Mouse (Mus musculus) urinary bladder, postnatal 14 days (tissue): Measurements from ENCODE around the gene Lix1.
"Not testable (repeated sequence)": the region's sequence is repeated elsewhere in the genome, so short reads cannot be mapped to it uniquely, and the experiment has no call there.

Experiments used
- DNase-seq: peaks from one replicate; pipeline ENCODE4 v3.0.0; 2021; ENCODE audit warnings: low spot score

Gene Lix1

DNA sequence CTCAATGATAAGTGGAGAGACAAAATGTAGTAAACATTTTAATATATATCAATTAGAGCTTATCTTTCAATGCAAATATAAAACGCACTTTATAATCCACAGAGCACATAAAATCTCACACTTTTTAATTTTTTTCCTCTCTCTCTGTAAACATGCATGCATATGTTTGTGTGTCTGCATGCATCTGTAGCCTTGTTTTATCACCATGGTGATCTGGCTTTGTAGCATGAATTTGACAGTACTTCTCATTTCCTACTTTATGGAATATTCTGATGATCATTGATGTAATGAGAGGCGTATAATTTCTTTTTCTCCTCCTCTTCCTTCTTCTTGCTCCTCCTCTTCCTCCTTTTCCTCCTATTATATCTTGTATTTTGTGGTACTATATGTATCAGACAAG, 9.7 kb downstream of the Lix1 start:
- no peak for DNase-seq

GRCm38 (mm10) chr17:17414206-17414605, 11.7 kb downstream of the Lix1 start:
- DNase-seq: no peak

- no peak for DNase-seq
Observed at GRCm38 (mm10) chr17:17424609-17425307, 22.3 kb downstream of the Lix1 start.

DNA sequence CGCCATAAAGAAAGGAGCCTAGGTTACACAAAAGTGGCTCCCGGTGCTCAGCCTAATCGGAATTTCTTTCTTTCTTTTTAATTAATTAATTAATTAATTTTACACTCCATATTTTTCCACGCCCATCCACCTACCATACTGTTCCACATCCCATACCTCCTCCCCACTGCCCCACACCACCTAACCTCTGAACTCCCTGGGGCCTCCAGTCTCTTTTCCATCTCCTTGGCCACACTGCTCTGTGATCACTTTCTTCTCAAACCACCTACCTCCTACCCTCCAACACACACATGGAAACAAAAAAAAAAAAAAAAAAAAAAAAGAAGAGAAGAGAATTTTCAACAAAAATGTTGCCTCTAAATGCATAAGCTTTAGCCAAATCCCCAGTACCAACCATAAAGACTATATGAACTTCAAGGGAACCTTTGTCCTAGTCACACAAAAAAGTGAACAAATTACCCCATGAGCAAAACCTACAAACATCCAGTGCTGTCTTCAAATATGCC, 22.9 kb downstream of the Lix1 start:
- DNase-seq: no peak

GRCm38 (mm10) chr17:17425906-17426305, 23.4 kb downstream of the Lix1 start:
- no peak for DNase-seq

- DNase-seq: no peak
Observed at GRCm38 (mm10) chr17:17428888-17429287, 26.4 kb downstream of the Lix1 start.

DNA sequence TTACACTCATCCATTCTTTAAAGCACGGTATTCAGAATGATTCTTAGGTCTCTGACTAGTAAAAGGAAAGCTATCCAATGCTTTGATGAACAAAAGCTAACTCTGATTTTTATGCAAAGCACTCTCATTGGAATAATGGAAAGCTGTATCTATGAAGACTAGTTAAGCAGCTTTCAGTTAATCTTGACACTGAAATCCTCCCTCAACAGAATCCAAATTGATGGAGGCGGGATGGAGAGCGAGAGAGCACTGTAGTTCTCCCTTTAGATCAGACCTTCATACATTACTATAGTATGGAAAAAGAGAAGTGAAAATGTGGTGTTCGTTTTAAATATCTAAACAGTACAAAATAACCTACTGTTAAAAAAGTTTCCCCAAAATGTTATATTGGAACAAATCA, 31.2 kb downstream of the Lix1 start:
- no peak for DNase-seq

- no peak for DNase-seq
Observed at GRCm38 (mm10) chr17:17438576-17439191, 36.2 kb downstream of the Lix1 start.

GRCm38 (mm10) chr17:17441876-17442498, 39.5 kb downstream of the Lix1 start:
- DNase-seq: no peak

DNA sequence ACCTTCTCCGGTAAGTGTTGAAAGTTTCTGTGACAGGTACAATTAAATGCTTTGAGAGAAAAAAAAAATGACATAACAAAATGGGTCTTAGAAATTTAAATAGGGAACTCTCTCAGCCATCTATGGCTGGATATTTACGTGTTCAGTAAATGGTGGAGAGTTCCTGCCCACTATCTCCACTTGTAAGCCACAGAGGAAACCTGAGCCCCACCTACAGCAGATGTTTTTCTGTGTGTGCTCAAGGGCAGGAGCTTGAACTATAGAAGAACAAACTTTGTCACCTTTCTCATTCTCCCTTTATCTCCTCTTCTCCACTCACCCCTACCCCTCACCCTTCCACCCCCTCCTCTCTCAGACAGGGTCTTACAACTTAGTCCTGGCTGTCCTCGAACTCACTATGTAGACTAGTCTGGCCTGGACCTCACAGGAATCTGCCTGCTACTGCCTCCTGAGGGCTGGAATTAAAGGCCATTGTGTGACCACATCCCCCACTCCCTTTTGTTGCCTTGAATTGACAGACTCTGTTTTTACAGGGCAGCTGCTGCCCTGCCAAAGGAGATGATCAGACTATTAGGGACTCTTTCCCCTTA, 41.9 kb downstream of the Lix1 start:
- DNase-seq: no peak

DNA sequence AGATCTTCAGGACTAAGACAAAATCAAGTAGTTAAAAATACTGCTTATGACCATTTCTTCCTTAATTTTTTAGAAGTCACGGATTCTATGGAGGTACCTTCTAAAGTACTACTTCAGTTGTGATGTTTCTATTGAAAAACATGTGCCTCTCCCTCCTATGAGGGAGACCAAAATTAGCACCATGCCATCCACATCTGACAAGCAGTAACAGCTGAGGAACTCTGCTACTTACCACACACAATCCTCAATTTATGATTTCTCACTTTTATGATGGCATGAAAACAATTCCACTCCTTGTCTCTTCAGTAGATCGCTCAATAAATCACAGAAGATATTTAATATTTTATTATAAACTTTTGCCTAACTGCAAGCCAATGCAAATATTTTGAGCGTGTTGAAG, 44.2 kb downstream of the Lix1 start:
- DNase-seq: no peak

DNA sequence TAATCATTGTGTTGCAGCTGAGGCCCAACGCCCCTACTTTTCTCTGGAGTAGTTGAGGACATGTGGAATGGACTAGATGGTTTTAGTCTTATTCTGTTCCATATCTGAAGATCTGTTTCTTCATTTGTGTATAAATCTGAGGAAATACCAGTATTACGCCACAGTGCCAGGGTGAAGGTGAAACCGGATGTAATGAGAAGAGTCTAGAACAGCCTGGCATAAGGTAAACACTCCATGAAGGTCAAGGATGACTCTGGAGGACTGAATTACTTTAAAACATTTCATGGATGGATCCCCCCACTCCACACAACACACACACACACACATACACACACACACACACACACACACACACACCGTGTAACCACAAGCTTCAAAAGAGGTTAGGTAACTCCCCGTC, 45.3 kb downstream of the Lix1 start:
- no peak for DNase-seq

DNA sequence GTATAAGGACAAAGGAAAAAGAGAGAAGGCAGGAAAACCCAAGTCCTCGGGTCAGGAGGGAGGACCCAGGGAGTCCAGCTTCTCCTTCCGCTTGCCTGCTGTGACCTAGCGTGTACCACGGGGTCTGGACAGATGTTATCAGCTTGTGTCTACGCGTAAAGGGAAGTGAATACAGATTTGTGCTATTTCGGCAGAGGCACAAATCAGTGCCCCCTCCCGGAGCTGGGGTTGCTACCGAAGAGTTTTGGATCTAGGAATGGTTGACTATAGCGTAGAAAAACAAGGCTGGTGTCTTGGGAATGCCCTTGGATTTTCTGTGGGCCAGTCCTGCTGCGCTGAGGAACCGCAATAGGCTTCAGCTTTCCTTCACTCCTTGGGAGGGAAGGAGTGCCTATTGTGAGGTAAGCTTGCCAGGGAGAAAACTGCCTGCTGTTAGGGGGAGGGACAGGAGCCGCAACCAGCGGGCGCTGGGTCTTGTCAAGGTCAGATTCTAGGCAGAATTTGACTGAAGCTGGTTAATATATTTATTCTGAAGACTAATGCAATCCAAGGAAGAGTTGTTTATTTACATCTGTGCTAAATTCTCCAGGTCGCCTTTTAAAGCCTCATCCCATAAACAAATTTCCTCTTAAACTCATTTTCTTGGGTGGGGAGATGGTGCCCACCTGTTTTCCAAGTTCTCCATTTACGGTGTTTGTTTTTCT, 46.4 kb downstream of the Lix1 start:
- peak; percentile 64 for DNase-seq

DNA sequence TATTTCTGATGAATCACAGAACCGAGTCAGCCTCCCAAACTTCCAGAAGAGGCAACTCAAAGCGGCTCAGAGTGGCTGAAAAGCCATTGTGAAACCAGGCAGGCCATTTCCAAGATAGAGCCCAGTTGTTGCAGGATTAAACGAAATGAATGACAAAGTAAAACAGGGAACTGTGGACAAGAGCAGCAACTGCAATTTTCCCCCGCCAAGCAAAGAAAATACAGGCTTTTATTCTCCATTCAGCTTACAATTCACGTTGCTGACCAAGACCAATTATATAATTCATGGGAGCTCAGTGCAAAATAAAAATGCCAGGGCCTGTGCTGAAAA, 46.9 kb downstream of the Lix1 start:
- DNase-seq: peak; percentile 7

- no peak for DNase-seq
Observed at GRCm38 (mm10) chr17:17451102-17451501, 48.6 kb downstream of the Lix1 start.

DNA sequence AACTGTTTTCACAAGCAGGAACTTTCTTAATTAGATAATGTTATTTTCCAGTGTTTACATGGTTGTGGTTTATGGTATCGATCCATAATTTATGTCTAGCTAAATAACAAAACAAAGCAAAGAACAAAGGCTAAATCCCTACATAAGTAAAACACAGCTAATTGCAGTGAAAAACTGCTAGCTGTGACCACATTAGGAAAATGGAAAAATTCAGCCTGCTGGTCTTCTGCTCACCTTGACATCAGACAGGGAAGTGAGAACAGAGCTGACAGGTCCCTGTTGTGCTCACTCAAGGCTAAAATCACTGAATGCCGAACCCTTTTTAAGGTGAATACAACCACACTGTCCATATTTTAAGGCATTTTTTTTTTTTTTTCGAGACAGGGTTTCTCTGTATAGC, 50.1 kb downstream of the Lix1 start:
- no peak for DNase-seq

DNA sequence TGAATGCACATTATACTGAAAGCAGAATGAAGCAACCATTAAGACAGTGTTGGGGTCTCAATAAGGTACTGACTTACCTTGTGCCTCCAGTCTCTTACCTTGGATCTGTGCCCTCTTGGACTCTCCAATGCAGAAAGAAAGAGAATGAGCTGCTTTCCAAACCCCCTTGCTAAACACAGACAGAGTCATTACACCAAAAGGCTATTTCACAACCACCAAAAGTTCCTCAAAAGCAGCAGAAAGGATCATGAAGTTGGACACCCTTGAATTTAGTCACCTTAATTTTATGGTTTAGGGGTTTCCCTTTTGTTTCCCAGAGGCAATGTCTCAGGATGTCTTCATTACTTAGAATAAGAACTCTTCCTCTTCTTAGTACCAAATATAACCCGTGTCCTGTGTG, 52.1 kb downstream of the Lix1 start:
- no peak for DNase-seq

GRCm38 (mm10) chr17:17485789-17486188, 83.3 kb downstream of the Lix1 start:
- no peak for DNase-seq

- DNase-seq: peak; percentile 13
Observed at GRCm38 (mm10) chr17:17490820-17491621, 88.5 kb downstream of the Lix1 start.

- DNase-seq: no peak
Observed at GRCm38 (mm10) chr17:17491622-17492001, 89.1 kb downstream of the Lix1 start.

DNA sequence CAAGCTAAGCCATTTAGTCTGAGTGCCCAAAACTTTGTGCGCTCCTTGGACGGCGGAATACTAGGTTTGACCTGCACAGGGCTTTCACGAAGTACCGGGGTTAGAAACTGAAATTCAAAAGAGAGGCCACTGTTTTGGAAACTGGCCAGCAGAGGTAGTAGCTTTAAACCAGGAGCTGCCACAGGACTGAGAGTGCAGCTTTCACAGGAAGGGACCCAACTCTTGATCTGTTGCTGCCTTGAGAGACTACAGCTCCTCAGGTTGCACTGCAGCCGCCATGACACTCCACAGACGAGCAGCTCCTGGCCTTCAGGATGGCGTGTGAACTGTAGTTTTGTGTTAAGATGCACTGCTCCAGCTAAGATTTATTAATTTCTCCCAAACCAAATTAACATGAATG, 89.6 kb downstream of the Lix1 start:
- no peak for DNase-seq

DNA sequence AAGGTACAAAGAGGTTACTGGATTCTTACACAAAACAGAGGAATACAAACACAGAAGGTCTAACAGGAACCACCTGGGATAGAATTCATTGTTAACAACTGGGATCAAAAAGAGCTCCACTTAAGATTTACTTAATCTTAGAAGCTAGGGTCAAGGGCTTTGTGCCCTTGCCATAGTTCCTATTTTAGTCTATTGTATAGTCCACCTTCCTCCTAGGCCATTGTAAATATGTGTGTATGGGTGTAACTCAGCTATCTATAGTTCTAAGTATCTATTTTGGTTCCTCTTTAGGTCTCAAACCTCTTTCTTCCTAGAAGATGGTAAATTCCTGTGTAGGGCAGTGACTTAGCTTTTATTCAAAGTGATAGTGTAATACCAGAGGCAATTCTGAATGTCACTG, 93.8 kb downstream of the Lix1 start:
- not testable (repeated sequence) for DNase-seq
